Mouse (Mus musculus) gastrocnemius, postnatal 36 days (tissue): ENCODE results near the gene Abcc12. TPM values are rescaled to one million over a fixed set of nuclear protein-coding genes. Genes with fewer than 3 reads are reported as not detected.

ENCODE experiments used
- DNase-seq, 2 experiments: peaks; one replicate each; pipeline ENCODE4 v3.0.0; 2022
- intact Hi-C: fragments of 180-260 bp; cut with DNase I; formaldehyde crosslinking; loops from one replicate; pipeline ENCODE4 v1.15.1; 2025
- total RNA-seq, 2 experiments: library from RNA; stranded (reverse); gene quantifications; 2 replicates each; pipeline ENCODE4 v1.2.3; 2021

Gene Abcc12
- total RNA-seq, 2 experiments from 2014 or later, result 0.05 TPM; not detected in 1

DNA sequence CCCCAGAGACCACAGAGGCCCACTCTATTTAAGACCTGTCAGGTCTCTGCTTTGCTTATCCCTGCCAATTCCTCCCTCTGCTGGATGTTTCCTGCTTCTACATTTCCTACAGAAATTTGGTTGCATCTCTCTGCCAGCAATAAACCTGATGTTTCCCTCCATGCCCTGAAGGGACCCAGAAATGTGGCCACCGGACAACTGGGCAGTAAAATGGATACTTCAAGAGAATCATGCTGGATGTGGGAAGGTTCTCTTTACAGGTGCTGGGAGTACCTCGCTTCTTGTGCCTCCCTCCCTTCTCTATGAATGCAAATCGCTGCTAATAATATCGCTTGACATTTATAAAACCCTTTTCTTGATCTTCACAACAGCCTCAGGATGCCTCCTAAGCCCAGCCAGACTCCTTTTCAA, 1.4 kb upstream of the Abcc12 start:
- no peak for DNase-seq
- intact Hi-C loops, result no loop called here

DNA sequence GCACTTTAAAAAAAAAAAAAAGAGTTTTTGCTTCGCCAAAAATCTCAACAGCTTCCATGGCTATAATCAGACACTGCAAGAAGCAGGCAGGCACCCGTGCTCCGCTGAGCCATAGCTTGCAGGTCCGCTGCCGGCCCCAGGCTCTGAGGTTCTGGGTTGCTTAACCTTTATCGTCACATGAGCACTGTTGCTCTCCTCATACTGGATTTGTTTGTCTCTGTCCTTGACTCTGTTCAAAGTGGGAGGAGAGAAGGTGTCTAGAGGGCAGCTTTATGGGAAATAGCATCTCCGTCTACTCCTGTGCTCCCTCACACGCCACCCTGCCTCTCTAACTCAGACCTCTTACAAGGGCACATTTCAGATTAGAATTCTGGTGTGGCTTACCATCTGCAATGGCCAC, 1.8 kb downstream of the Abcc12 start:
- intact Hi-C loops, result no loop called here
- DNase-seq, result no peak

DNA sequence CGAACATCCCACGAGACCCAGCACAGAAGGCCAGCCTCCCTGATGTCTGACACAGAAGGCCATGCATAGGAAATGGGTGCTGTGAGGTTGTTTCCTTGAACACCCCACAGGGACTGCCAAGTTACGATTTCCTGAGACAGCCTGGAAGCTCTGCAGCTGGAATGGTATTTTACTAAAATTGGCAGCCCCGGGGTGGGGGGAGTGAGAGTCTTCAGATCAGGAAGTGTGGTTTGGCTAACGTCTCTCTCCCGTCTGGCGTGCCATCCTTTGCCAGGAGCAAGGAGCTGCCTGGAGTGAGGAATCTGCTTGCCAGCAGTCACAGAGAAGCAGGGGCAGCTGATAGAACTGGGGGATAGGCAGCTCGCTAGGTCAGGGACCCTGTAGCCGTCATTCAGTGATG, 2.4 kb downstream of the Abcc12 start:
- intact Hi-C loops, result no loop called here
- peak in 1 of 2 experiments; percentile 17 for DNase-seq

- no peak for DNase-seq
- intact Hi-C loops, result no loop called here
Observed at GRCm38 (mm10) chr8:86577547-86577946, 2.9 kb downstream of the Abcc12 start.

DNA sequence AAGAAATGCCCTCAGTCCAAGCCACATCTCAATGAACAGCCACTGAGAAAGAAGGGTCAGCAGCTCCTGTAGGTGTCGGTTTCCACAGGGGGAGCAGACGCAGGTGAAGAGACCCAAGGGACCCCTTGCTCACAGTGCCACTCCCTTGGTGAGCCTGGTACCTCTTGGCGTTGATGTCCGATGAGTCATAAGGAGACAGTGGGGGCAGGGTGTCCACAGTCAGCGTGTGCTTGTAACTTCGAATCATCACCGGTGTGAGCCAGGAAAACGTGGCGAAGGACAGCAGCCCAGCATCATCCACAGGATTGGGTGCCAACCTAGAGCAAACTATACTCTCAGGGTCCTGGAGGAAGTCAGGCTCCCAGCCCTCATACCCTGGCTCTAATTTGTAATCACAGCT, 16.8 kb downstream of the Abcc12 start:
- intact Hi-C loops, result no loop called here
- no peak for DNase-seq

- DNase-seq, result no peak
- intact Hi-C loops, result no loop called here
Observed at GRCm38 (mm10) chr8:86561737-86562136, 18.7 kb downstream of the Abcc12 start.

DNA sequence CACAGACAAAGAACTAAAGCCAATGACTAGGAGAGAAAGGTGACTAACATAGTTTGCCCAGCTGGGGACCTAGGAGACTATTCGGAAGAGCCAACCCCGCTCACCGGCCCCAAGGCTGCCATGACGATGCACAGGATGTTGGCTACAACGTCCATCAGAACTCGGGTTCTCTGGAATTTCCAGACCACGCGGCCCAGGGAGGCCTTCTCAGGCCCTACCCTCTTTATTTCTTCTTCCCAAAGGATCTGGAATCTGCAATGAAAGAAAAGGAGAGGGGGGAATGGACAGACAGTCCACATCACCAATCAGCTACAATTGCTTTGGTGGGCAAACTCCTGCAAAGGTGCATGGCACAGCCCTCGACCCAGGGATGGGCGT, 19.8 kb downstream of the Abcc12 start:
- DNase-seq, result no peak
- intact Hi-C loops, result no loop called here

DNA sequence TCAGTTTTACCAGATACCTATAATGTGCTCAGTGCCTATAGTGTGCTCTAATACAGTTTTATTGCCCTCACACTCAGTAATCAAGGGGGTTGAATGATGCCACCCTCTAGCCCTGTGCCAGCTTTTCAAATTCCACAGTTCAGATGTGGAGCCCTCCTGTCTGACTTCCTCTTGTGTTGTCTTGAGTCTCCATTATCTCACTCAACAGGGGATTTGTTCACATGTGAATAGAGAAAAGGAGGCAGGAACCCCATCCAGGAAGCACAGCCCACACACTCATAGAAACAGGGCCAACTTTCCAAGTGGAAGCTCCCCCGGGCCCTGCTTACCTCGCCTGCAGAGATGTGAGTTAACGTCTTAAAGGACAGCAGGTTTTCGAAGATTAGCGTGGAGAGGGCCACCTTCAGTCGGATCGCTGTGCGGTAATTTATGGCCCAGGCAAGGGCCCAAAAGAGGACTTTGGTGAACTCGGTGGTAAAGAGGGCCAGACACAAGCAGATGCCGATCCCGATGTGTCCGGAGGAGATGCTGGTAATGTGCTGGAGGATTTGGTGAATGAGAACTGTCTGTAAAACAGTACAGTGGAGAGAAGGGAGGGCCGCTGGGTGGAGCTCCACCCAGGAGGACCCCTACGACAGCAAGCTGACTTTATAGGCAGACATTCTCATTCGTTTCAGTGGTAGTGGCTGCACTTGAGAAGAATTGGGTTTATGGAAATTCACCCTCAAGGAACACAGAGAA, 20.4 kb downstream of the Abcc12 start:
- DNase-seq, result no peak
- intact Hi-C loops, result no loop called here

DNA sequence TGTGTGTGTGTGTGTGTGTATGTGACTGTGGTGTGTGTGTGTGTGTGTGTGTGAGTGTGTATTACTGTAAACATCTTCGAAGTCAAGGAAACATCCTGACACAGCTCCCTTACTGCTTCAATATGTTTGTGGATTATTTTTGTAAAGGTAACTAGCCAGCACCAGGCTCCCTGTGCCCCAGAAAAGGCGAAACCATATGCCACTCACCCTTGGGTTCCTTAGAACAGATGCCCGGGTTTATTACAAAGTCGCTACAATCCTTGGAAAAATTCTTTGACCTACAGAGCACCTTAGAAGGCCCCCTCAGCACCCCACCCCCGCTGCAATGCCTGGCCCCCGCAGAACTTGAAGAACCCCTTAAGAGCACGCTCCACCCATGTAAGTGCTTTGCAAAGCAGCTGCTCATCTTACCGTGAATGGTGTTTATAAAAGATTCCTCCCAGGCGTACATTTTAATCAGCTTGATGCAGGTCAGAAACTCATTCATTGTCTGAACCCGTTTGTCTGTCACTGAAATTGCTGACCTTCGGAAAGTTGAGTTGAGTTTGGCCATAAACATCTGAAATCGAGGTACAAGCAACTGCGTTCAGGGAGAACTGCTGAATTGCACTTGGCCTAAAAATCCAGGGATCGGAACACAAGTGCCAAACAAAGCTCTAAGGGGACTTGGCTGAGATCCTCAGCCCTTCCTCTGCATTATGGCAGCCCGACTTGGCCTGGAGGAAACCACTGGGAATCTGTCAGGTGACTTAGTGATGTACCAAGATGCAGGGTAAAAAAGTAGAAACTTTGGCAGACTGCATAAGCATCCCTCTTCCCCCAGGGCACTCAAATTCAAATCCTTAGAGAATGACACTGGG, 23.1 kb downstream of the Abcc12 start:
- intact Hi-C loops, result no loop called here
- DNase-seq, result no peak

- no peak for DNase-seq
- intact Hi-C loops, result no loop called here
Observed at GRCm38 (mm10) chr8:86555564-86555963, 24.9 kb downstream of the Abcc12 start.

DNA sequence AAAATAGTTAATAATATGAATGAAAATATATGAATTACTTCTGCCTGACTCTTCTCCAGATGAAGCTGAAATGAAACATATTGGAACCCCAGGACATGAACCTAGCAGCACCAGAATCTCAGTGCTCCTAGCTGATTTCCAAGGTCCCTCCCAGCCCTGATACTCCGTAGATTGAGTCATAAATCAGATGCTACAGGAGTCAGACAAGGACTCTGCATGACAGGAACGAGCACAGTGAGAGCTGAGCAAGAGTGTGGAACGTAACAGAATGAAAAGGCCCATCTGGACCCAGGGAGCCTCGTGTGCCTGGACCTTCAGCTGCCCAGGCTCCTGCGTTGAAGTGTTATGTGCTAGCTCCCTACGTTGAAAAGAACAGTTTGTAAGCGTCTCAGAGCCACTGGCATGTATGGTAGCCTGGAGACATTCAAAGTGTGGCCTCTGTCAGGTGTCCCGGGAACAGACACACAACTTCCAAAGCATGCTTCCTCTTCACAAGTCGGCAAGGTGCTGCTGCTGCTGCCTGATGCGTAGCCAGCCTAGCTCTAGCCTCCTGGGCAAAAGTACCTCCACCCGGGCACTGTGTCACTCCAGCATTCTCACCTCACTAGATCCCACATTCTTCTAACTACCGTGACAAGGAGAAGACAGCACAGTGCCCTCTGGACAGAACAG, 26.1 kb downstream of the Abcc12 start:
- intact Hi-C loops, result no loop called here
- no peak for DNase-seq

- intact Hi-C loops, result no loop called here
Observed at GRCm38 (mm10) chr8:86550516-86550915, 30.0 kb downstream of the Abcc12 start.

GRCm38 (mm10) chr8:86546001-86546400, 34.5 kb downstream of the Abcc12 start:
- intact Hi-C loops, result no loop called here
- no peak for DNase-seq

More at GRCm38 (mm10) chr8:86550516-86550915, 30.0 kb downstream of the Abcc12 start:
- no peak for DNase-seq

GRCm38 (mm10) chr8:86540906-86541305, 39.6 kb downstream of the Abcc12 start:
- intact Hi-C loops, result no loop called here
- DNase-seq, result no peak

DNA sequence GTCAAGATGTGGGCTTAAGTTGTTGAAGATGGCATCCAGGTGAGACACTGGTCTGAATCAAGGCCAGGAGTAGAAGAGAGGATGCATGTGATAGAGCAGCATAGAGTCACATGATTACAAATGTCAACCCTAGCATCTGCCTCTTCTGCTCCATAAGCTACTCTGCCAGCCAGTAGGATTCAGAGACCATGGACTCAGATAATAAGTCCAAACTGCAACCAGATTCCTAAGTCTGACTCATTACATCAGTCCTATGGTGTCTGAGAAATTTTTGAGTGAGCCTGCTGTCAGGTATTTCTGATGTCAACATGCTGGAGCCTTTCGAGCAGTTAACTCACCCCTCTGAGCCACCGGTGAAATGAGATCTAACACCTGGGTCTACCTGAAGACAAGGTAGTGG, 40.1 kb downstream of the Abcc12 start:
- no peak for DNase-seq
- intact Hi-C loops, result no loop called here

DNA sequence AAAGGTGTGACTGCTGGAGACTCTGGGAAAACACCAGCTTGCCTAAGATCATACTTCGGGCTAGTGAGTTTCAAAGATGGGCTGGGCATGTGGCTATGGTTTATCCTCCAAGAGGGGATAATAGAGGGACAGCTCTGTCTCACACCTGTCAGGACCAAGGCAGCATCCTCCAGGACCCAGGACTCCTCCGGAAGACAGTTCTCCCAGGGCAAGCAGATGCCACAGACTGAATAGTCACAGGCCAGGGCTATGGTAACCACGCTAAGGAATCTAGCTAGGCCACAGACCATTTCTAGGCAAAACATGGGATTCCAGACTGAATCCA, 43.9 kb downstream of the Abcc12 start:
- intact Hi-C loops, result loop anchor here (2.0 kb wide), 1 partner anchor 836 kb away; the partner anchor contains the start of gene Neto2
- no peak for DNase-seq

DNA sequence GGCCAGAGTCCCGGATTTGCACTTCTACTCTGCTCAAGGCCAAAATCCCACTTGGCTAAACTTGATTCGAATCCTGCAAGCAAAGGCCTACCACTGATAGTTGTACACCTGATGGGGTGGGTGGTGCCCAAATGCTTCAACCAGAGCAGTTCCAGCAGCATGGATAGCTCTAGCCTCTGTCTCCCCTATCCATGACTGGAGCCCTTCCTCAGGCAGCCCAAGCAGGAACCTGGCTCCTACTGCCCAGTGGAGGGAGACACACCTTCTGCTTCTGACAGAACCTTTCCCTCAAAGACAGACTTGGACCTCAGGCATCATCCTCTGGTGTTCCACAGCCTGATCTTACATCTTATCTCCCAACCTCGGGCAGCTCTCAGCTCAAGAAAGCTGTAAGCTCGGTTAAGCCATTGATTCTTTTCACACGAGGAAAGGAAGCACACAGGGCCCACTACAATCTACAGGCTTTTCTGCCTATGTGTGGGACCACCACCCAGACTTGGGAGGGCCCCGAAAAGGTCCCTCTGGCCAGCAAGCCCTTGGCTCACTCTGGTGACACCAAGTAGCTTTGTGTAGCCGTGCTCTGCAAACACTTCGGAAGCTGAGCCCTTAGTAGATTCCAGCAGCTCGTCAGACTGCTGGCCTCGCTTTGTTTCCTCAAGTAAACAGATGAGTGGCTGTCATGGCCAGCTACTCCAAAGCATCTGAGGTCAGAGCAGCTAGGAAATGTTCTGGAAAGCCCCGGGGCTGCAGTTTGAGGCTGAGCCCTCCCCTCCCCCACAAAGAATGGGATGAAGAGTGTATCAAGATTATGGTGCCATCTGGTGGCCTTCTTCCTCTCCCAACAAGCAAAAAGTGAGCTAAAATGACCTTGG, 44.5 kb downstream of the Abcc12 start:
- intact Hi-C loops, result loop anchor here (2.0 kb wide), 1 partner anchor 835 kb away; the partner anchor contains the start of gene Neto2
- peak; percentile 31 to 56 for DNase-seq

DNA sequence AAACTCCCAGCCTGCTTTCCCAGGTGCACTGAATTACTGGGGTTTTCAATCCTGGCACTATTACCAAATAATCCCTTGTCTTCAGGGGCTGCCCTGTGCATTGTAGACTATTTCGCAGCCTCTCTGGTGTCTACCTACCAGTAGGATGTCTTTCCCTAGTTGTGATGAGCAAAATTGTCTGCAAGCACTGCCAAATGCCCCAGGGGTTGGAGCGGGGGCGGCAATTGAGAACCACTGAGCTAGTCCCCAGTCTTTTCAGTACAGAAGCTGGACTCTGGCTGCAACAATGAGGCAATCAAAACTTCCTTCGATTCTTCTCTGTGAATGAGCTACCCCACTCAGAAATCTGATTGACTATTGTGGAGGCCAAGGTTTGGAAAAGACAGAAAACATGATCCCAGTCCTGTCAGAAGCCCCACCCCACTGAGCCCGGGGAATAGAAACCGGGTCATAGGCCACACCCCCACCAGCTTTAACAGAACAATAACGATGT, 45.4 kb downstream of the Abcc12 start:
- no peak for DNase-seq
- intact Hi-C loops, result no loop called here

DNA sequence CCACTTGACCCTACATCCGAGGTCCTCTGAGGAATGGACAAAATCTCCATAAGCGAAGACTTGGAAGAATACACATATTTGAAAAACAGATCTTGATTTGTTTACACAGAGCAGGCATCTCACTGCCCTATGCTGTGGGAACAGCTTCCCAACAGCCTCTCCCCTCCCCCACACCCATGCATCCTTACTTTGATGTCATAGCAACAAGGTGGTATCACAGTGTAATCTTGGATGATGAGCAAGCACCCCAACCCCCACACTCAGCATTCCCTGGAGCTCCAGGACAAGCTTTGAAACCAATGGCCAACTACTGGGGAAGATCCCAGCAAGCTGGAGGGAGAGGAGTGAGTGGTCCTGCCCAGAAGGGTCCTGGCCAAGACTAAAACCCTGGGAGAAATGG, 50.8 kb downstream of the Abcc12 start:
- no peak for DNase-seq
- intact Hi-C loops, result no loop called here

- intact Hi-C loops, result no loop called here
- DNase-seq, result no peak
Observed at GRCm38 (mm10) chr8:86527336-86528029, 53.0 kb downstream of the Abcc12 start.
